Mouse (Mus musculus) stomach, postnatal 0 days (tissue): ENCODE measurements around the gene Myo18b. TPM values are rescaled to one million over a fixed set of nuclear protein-coding genes. Genes with fewer than 3 reads are reported as not detected.

Experiments
- ATAC-seq: fragments of 200-750 bp; cut with Nextera tagmentation; 2 replicates; pipeline ENCODE4 v1.8.0; 2017; ENCODE audit not compliant: low FRiP score, low TSS enrichment
- DNase-seq: peaks from one replicate; pipeline ENCODE4 v3.0.0-alpha.2; 2016; ENCODE audit warnings: low spot score
- H3K27ac ChIP-seq: fragments of 300-500 bp; sonication (generic); replicated peaks from 2 replicates; pipeline ENCODE4 v1.5.1; 2014; ENCODE audit warnings: mild to moderate bottlenecking, control low read depth
- H3K27me3 ChIP-seq: fragments of 300-500 bp; sonication (generic); 2 replicates; pipeline ENCODE4 v1.6.1; 2014; ENCODE audit warnings: low read length; ENCODE audit not compliant: control insufficient read depth, insufficient read depth
- H3K36me3 ChIP-seq: fragments of 300-500 bp; sonication (generic); 2 replicates; pipeline ENCODE4 v1.6.1; 2014; ENCODE audit warnings: low read length, mixed read lengths; ENCODE audit not compliant: control insufficient read depth, insufficient read depth
- H3K4me1 ChIP-seq: fragments of 300-500 bp; sonication (generic); replicated peaks from 2 replicates; pipeline ENCODE4 v1.6.1; 2014; ENCODE audit warnings: antibody characterized with exemption; ENCODE audit not compliant: control insufficient read depth, insufficient read depth
- H3K4me2 ChIP-seq: fragments of 300-500 bp; sonication (generic); replicated peaks from 2 replicates; pipeline ENCODE4 v1.6.1; 2014; ENCODE audit warnings: low read depth, mild to moderate bottlenecking, control low read depth, moderate library complexity
- H3K4me3 ChIP-seq: fragments of 300-500 bp; sonication (generic); 2 replicates; pipeline ENCODE4 v1.5.1; 2014; ENCODE audit warnings: low read depth, low read length, control low read depth
- H3K9ac ChIP-seq: fragments of 300-500 bp; sonication (generic); 2 replicates; pipeline ENCODE4 v1.6.1; 2014; ENCODE audit warnings: mild to moderate bottlenecking, low read length, control low read depth, mixed read lengths
- H3K9me3 ChIP-seq: fragments of 300-500 bp; sonication (generic); 2 replicates; pipeline ENCODE4 v1.6.1; 2016; ENCODE audit warnings: low read length; ENCODE audit not compliant: control insufficient read depth
- CTCF ChIP-seq: IDR thresholded peaks from 2 replicates; pipeline ENCODE4 v1.5.1; 2016; ENCODE audit warnings: antibody characterized with exemption, low read depth, mild to moderate bottlenecking, moderate library complexity
- EP300 ChIP-seq: optimal IDR thresholded peaks from 2 replicates; pipeline ENCODE3; 2016; ENCODE audit warnings: antibody characterized with exemption
- WGBS: fragments of 180-500 bp; shearing (Covaris S2); extraction: QIAGEN DNeasy Blood & Tissue Kit; methylation state at CpG from one replicate; pipeline ENCODE4 v1.1.7; 2014; 5-methylcytosine and 5-hydroxymethylcytosine counted together
- polyA plus RNA-seq: library from polyadenylated mRNA; unstranded; fragments of >200 nt; fragmentation: Nextera tagmentation; extraction: Ambion mirVana; gene quantifications from 2 replicates; pipeline ENCODE4 v1.2.1, GENCODE M21; 2015

The Myo18b gene
- polyA plus RNA-seq, 1 experiment from 2014 or later = 0.17 TPM

GRCm38 (mm10) chr5:112695254-112695711 lies 200.9 kb downstream of the Myo18b start:
- no peak overlapping the region for H3K9ac ChIP-seq
- H3K4me2 ChIP-seq = no peak overlapping the region
- H3K36me3 ChIP-seq = no peaks in the 10 kb centered on the region
- ATAC-seq = no peak
- no peaks in the 10 kb centered on the region for H3K9me3 ChIP-seq
- TF ChIP-seq EP300 (no peak), CTCF (no peak)
- no peak overlapping the region for H3K27ac ChIP-seq
- no peak for DNase-seq
- WGBS = 50% methylated on average over 7 of the region's 7 CpGs
- H3K4me1 ChIP-seq = no peaks in the 10 kb centered on the region
- no peak overlapping the region for H3K4me3 ChIP-seq
- H3K27me3 ChIP-seq = no peaks in the 10 kb centered on the region

- TF ChIP-seq EP300 (no peak), CTCF (no peak)
- WGBS = 77% methylated on average over 18 of the region's 18 CpGs
- H3K27me3 ChIP-seq = no peaks in the 10 kb centered on the region
- no peak overlapping the region for H3K27ac ChIP-seq
- no peaks in the 10 kb centered on the region for H3K9me3 ChIP-seq
- no peaks in the 10 kb centered on the region for H3K4me1 ChIP-seq
- no peak for ATAC-seq
- H3K36me3 ChIP-seq = no peaks in the 10 kb centered on the region
- no peak for DNase-seq
- H3K4me2 ChIP-seq = no peak overlapping the region
- H3K4me3 ChIP-seq = no peak overlapping the region
- H3K9ac ChIP-seq = no peak overlapping the region
Measured at GRCm38 (mm10) chr5:112693286-112693849, 202.8 kb downstream of the Myo18b start.

- no peaks in the 10 kb centered on the region for H3K27me3 ChIP-seq
- H3K4me1 ChIP-seq = no peaks in the 10 kb centered on the region
- H3K4me2 ChIP-seq = no peak overlapping the region
- H3K4me3 ChIP-seq = no peak overlapping the region
- 65% methylated on average over 4 of the region's 4 CpGs for WGBS
- no peaks in the 10 kb centered on the region for H3K36me3 ChIP-seq
- no peak overlapping the region for H3K27ac ChIP-seq
- H3K9me3 ChIP-seq = no peaks in the 10 kb centered on the region
- DNase-seq (no peak), ATAC-seq (no peak)
- no peak for TF ChIP-seq EP300
- TF ChIP-seq CTCF = no peak
- H3K9ac ChIP-seq = no peak overlapping the region
Measured at GRCm38 (mm10) chr5:112687100-112687818, 208.9 kb downstream of the Myo18b start.

GRCm38 (mm10) chr5:112686309-112687099 lies 209.7 kb downstream of the Myo18b start:
- H3K27me3 ChIP-seq = no peaks in the 10 kb centered on the region
- no peak overlapping the region for H3K4me3 ChIP-seq
- H3K4me1 ChIP-seq = no peaks in the 10 kb centered on the region
- no peak overlapping the region for H3K4me2 ChIP-seq
- ATAC-seq (no peak), DNase-seq (no peak)
- no peak overlapping the region for H3K27ac ChIP-seq
- H3K9me3 ChIP-seq = no peaks in the 10 kb centered on the region
- WGBS = 85% methylated on average over 14 of the region's 14 CpGs
- H3K36me3 ChIP-seq = no peaks in the 10 kb centered on the region
- no peak for TF ChIP-seq EP300
- TF ChIP-seq CTCF = no peak
- no peak overlapping the region for H3K9ac ChIP-seq

- Histone ChIP-seq H3K36me3 (no peaks in the 10 kb centered on the region), H3K4me3 (no peak overlapping the region), H3K27ac (no peak overlapping the region), H3K4me1 (no peaks in the 10 kb centered on the region), H3K27me3 (no peaks in the 10 kb centered on the region), H3K9ac (no peak overlapping the region), H3K9me3 (0 out of 2 replicates have a peak, but pooled peaks cover 2% of the 10 kb centered on the region), H3K4me2 (no peak overlapping the region)
- no peak for TF ChIP-seq CTCF
- no peak for TF ChIP-seq EP300
- no peak for ATAC-seq
- DNase-seq = no peak
- 91% methylated on average over 2 of the region's 2 CpGs for WGBS
Measured at GRCm38 (mm10) chr5:112679251-112679650, 216.9 kb downstream of the Myo18b start.
